Mouse (Mus musculus) megakaryocyte, embryonic 14.5 days (primary cell): ENCODE measurements around the gene Gm11938.

ENCODE experiments used
- FLI1 ChIP-seq: IDR thresholded peaks from 2 replicates; pipeline ENCODE4 v1.6.1; 2012; ENCODE audit warnings: low read length, inconsistent platforms, mixed read lengths
- GATA1 ChIP-seq: IDR thresholded peaks from 3 replicates; pipeline ENCODE4 v1.6.1; 2012; ENCODE audit warnings: mixed read lengths, low read length, inconsistent platforms, borderline replicate concordance

- TF ChIP-seq GATA1 (no peak), FLI1 (no peak)
Observed at GRCm38 (mm10) chr11:99590981-99591380, 12.1 kb downstream of the Gm11938 start, which contains the start of gene Krtap1-3.
